Mouse (Mus musculus) ES-Bruce4 (cell line): ENCODE measurements around the gene Mical2. TPM values are rescaled to one million over a fixed set of nuclear protein-coding genes. Genes with fewer than 3 reads are reported as not detected.

Experiments
- H3K27ac ChIP-seq: 2 replicates; pipeline ENCODE4 v1.5.1; 2012; ENCODE audit warnings: low read length, inconsistent platforms; ENCODE audit not compliant: insufficient read depth
- H3K27me3 ChIP-seq: 2 replicates; pipeline ENCODE4 v1.6.1; 2012; ENCODE audit warnings: mild to moderate bottlenecking, low read length, inconsistent platforms; ENCODE audit not compliant: control insufficient read depth, poor library complexity, insufficient read depth, severe bottlenecking
- H3K36me3 ChIP-seq: 2 replicates; pipeline ENCODE4 v1.6.1; 2012; ENCODE audit warnings: inconsistent platforms, mild to moderate bottlenecking, low read length, moderate library complexity; ENCODE audit not compliant: control insufficient read depth, poor library complexity, insufficient read depth, severe bottlenecking
- H3K4me1 ChIP-seq: one replicate; pipeline ENCODE4 v1.8.1; 2011; ENCODE audit warnings: low read length; ENCODE audit not compliant: control insufficient read depth, insufficient read depth
- H3K4me3 ChIP-seq: 2 replicates; pipeline ENCODE4 v1.5.1; 2011; ENCODE audit warnings: low read depth, mild to moderate bottlenecking, low read length
- H3K9ac ChIP-seq: 2 replicates; pipeline ENCODE4 v1.6.1; 2012; ENCODE audit warnings: low read depth, mild to moderate bottlenecking, inconsistent platforms; ENCODE audit not compliant: poor library complexity, severe bottlenecking
- H3K9me3 ChIP-seq: replicated peaks from 2 replicates; pipeline ENCODE4 v1.6.1; 2012; ENCODE audit warnings: mild to moderate bottlenecking, low read length, inconsistent platforms; ENCODE audit not compliant: control insufficient read depth, poor library complexity, insufficient read depth, severe bottlenecking
- CTCF ChIP-seq: IDR thresholded peaks from one replicate; pipeline ENCODE4 v1.8.1; 2011; ENCODE audit warnings: low read depth, low read length
- EP300 ChIP-seq: IDR thresholded peaks from 2 replicates; pipeline ENCODE4 v1.6.1; 2011; ENCODE audit warnings: low read depth, low read length; ENCODE audit not compliant: insufficient read depth
- POLR2A ChIP-seq: IDR thresholded peaks from one replicate; pipeline ENCODE4 v1.8.1; 2011; ENCODE audit warnings: low read length; ENCODE audit not compliant: insufficient read depth
- polyA plus RNA-seq: library from polyadenylated mRNA; stranded (reverse); fragments of >200 nt; gene quantifications from 2 replicates; pipeline ENCODE4 v1.2.4, GENCODE M21; 2011; ENCODE audit warnings: low read depth; ENCODE audit not compliant: missing spikeins, insufficient read depth, insufficient read length

Mical2 gene
- polyA plus RNA-seq, 1 experiment, result 2.4 TPM

GRCm38 (mm10) chr7:112298032-112298431 lies 72.4 kb downstream of the Mical2 start:
- Histone ChIP-seq H3K4me3 (no peak overlapping the region), H3K9ac (no peak overlapping the region), H3K4me1 (no peaks in the 10 kb centered on the region), H3K36me3 (no peaks in the 10 kb centered on the region), H3K27ac (no peak overlapping the region), H3K27me3 (no peaks in the 10 kb centered on the region), H3K9me3 (no peaks in the 10 kb centered on the region)
- TF ChIP-seq EP300, result no peak
- no peak for TF ChIP-seq CTCF

- Histone ChIP-seq H3K9ac (no peak overlapping the region), H3K27me3 (no peaks in the 10 kb centered on the region), H3K27ac (no peak overlapping the region), H3K4me3 (no peak overlapping the region), H3K9me3 (no peaks in the 10 kb centered on the region), H3K36me3 (no peaks in the 10 kb centered on the region), H3K4me1 (no peaks in the 10 kb centered on the region)
- TF ChIP-seq POLR2A, result no peak
- no peak for TF ChIP-seq CTCF
These were observed 73.3 kb downstream of the Mical2 start for GRCm38 (mm10) chr7:112298871-112299422.

DNA sequence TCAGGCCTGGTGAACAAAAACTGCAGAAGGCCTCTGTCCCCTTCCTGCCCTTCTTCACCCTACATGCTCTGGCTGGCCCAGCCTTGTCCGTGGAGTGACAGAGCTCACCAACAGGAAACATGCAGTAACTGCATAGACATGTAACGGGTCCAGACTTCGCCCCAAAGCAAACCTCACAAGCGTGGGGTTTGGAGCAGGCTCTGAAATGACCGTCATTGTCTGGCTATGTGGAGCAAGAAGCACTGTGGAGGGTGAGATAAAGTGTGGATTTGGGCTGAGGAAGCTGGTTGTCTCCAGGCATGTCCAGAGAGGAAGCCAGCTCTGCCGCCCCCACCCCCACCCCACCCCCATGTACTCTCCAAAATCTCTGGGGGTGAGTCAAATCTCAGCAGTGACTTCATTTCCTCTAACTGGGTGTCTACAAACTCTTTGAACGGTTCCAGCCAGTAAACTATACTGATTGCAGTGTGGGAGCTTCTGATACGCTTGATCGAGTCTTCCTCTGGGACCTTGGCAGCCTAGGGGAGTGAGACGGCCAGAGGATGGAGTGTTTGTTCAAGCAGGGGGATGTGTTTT lies 74.0 kb downstream of the Mical2 start:
- no peak overlapping the region for H3K27ac ChIP-seq
- TF ChIP-seq EP300 (no peak), CTCF (no peak), POLR2A (no peak)

DNA sequence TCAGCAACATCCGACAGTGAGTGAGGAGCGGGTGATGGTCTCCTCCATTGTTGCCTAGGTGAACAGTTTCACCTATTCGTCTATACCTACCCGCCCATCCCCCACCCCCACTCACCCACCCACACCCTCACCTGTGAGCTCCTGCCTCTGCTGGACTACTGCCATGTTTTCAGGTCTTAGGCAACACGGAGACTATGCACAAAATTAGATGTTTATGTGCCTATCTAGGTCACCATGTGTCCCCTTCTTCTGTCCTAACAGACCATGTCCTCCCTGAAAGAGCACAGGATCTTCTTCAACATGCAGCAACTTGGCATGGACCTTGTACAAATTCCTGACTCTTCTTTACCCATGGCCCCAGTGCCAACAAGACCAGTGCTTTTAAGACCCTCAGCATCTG lies 74.5 kb downstream of the Mical2 start:
- H3K27me3 ChIP-seq, result no peaks in the 10 kb centered on the region
- no peaks in the 10 kb centered on the region for H3K4me1 ChIP-seq
- H3K27ac ChIP-seq, result no peak overlapping the region
- no peaks in the 10 kb centered on the region for H3K9me3 ChIP-seq
- no peak overlapping the region for H3K4me3 ChIP-seq
- H3K9ac ChIP-seq, result no peak overlapping the region
- TF ChIP-seq POLR2A (no peak), EP300 (no peak), CTCF (no peak)
- no peaks in the 10 kb centered on the region for H3K36me3 ChIP-seq

More for the DNA sequence above, 74.0 kb downstream of the Mical2 start:
- Histone ChIP-seq H3K4me1 (no peaks in the 10 kb centered on the region), H3K9me3 (no peaks in the 10 kb centered on the region), H3K36me3 (no peaks in the 10 kb centered on the region), H3K9ac (no peak overlapping the region), H3K27me3 (no peaks in the 10 kb centered on the region), H3K4me3 (no peak overlapping the region)

- H3K36me3 ChIP-seq, result no peaks in the 10 kb centered on the region
- no peak for TF ChIP-seq EP300
- TF ChIP-seq POLR2A, result no peak
- TF ChIP-seq CTCF, result peak; percentile 51
- no peaks in the 10 kb centered on the region for H3K9me3 ChIP-seq
- no peak overlapping the region for H3K4me3 ChIP-seq
- H3K4me1 ChIP-seq, result no peaks in the 10 kb centered on the region
- H3K9ac ChIP-seq, result no peak overlapping the region
- no peak overlapping the region for H3K27ac ChIP-seq
- no peaks in the 10 kb centered on the region for H3K27me3 ChIP-seq
These were observed 75.4 kb downstream of the Mical2 start for GRCm38 (mm10) chr7:112301052-112301451.

GRCm38 (mm10) chr7:112304382-112304781 lies 78.7 kb downstream of the Mical2 start:
- Histone ChIP-seq H3K4me3 (no peak overlapping the region), H3K9ac (no peak overlapping the region), H3K27me3 (no peaks in the 10 kb centered on the region), H3K36me3 (no peaks in the 10 kb centered on the region), H3K9me3 (no peaks in the 10 kb centered on the region), H3K27ac (no peak overlapping the region), H3K4me1 (no peaks in the 10 kb centered on the region)
- no peak for TF ChIP-seq EP300
- no peak for TF ChIP-seq POLR2A
- TF ChIP-seq CTCF, result no peak
